In the genomic region with DNA sequence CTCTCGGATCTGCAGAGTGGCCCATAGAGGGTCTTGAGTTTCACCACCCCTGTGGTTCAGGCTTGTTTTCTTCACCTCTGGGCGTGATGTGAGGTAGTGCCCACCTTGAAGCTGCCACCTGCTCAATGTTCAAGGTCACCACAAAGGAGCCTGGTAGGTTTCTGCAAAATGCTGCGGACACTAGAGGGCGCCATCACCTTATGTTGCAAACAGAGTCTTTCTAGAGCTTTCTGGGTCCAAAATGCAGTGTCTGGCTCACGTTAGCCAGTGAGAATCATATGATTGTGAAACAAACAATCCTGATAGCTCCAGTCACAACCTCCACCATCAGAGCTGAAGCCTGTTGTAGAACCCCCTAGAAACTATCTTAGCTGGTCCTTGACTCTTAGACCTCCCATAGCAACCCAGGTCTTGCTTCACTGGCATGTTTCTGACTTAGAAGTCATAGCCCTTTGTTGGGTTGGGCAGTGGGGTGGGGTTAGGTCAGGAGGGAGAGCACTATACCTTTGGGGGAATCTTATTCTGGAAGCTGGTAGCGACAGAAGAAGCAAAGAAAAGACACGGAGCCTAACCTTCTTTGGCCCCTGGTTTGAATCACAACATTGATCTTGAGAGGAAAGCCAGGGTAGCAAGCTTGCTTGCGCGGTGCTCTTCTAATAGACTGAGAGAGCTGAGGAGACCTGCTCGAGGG, we compare ENCODE assay signal across 9 mouse cellular contexts.
A peak's percentile ranks its signal among the peaks of the same experiment; 100 is the strongest.
DNase-seq lines count a peak whose midpoint lies in the region; ATAC-seq lines count a peak whose summit lies in the region.
"Had no signal": no experiment of that assay in that cellular context is flagged by ENCODE, and none has a peak within 500 bp of the region (broad histone marks: within the 10 kb centered on the region; RNA-seq: fewer than 3 reads in every experiment).

No protein-coding gene starts in this region.

- no peaks in the 10 kb centered on the region for H3K27me3 ChIP-seq in forebrain, embryonic 12.5 days

- no peaks in the 10 kb centered on the region for H3K9me3 ChIP-seq in forebrain, embryonic 12.5 days

- no peaks in the 10 kb centered on the region for H3K36me3 ChIP-seq in forebrain, embryonic 12.5 days (replicated peaks)

- H3K27ac ChIP-seq in forebrain, embryonic 12.5 days: no peak overlapping the region
- H3K27ac ChIP-seq: macrophage had no signal

- no peak overlapping the region for H3K4me3 ChIP-seq in forebrain, embryonic 12.5 days (replicated peaks)

- H3K4me2 ChIP-seq in forebrain, embryonic 12.5 days: no peak overlapping the region

- no peaks in the 10 kb centered on the region for H3K4me1 ChIP-seq in forebrain, embryonic 12.5 days

- H3K9ac ChIP-seq in forebrain, embryonic 12.5 days: no peak overlapping the region

- DNase-seq in MEL-GATA-1-ER (ENCODE audit: extremely low read depth, low read depth): peak; percentile 65
- DNase-seq in c-Kit-positive CD71-negative TER-119-negative erythroid progenitor cells, embryonic 14.5 days (ENCODE audit: low read depth): peak; percentile 86
- DNase-seq in layer of hippocampus, adult 9-11 months: peak; percentile 73
- peak; percentile 65 to 69 for DNase-seq in right cerebral cortex, postnatal 36 days (ENCODE audit: low spot score in 2 of 2)
- DNase-seq in urinary bladder, postnatal 4 days (ENCODE audit: low spot score in 2 of 2): peak; percentile 56 to 88

- ATAC-seq in forebrain, embryonic 12.5 days (ENCODE audit: low FRiP score): peak; percentile 24; the same call in 1 of the 2 replicates
- ATAC-seq in hematopoietic stem cell, adult 5-6 weeks (replicated peaks in 1 of 2; ENCODE audit: insufficient read depth in 1 of 2, low FRiP score in 2 of 2, low TSS enrichment in 1 of 2, low read depth in 1 of 2, poor library complexity in 2 of 2, severe bottlenecking in 2 of 2): peak; percentile 56 to 57; a peak in 3 of 4 replicates
- peak; percentile 43 for ATAC-seq in megakaryocyte, adult 5-6 weeks (ENCODE audit: poor library complexity, severe bottlenecking)

- 47% methylated on average over 10 of the region's 10 CpGs for WGBS in forebrain, embryonic 12.5 days
